Mouse (Mus musculus) brain, embryonic 14.5 days (tissue): ENCODE results near the gene Il17re.

Experiments
- CTCF ChIP-seq: fragments of 200-500 bp; IDR thresholded peaks from 2 replicates; pipeline ENCODE4 v1.5.1; 2012; ENCODE audit warnings: inconsistent platforms, mild to moderate bottlenecking, moderate library complexity, borderline replicate concordance; ENCODE audit not compliant: insufficient read depth, insufficient read length; ENCODE audit errors: extremely low read depth
- POLR2A ChIP-seq: fragments of 200-500 bp; IDR thresholded peaks from 2 replicates; pipeline ENCODE4 v1.6.1; 2012; ENCODE audit warnings: mild to moderate bottlenecking, inconsistent platforms, borderline replicate concordance; ENCODE audit not compliant: poor library complexity, insufficient read depth, insufficient read length, severe bottlenecking; ENCODE audit errors: extremely low read depth

DNA sequence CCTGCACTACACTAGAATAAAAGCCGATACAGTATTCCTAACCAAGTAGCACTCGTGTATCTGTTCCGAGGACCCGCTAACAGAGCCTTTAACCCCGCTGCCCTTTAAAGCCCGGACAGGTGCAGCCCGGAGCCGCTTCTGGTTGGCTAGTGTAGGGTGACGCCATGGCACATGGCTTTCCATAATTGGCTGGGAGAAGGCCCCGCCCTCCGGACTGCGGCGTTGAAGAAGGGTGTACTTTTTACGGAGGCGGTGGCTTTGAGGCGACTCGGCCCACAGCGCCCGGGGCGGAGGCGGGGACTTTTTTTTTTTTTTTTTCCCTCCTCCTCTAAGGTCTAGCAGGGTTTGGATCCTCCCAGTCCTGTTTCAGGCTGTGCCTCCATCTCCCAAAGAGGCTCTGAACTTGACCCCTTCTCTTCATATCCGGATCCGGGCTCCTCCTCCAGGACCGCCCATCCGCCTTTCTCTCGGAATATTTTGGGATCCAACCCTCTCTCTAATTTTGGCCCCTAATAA, 24.9 kb downstream of the Il17re start, which contains the start of gene Creld1:
- no peak for TF ChIP-seq CTCF
- peak; percentile 52; the same call in 1 of the 2 replicates for TF ChIP-seq POLR2A
